Mouse (Mus musculus) G1E-ER4 (cell line): Measurements from ENCODE around the gene Mefv. TPM values are rescaled to one million over a fixed set of nuclear protein-coding genes. Genes with fewer than 3 reads are reported as not detected.

ENCODE experiments used
- GATA1 ChIP-seq: IDR thresholded peaks from one replicate; pipeline ENCODE4 v1.8.0; 2012; ENCODE audit warnings: low read length, inconsistent platforms
- polyA plus RNA-seq: library from polyadenylated mRNA; stranded (reverse); fragments of >175 nt; gene quantifications from 2 replicates; pipeline ENCODE4 v1.2.3, GENCODE M21; 2012

Mefv gene
- polyA plus RNA-seq: not detected in 2 replicates

DNA sequence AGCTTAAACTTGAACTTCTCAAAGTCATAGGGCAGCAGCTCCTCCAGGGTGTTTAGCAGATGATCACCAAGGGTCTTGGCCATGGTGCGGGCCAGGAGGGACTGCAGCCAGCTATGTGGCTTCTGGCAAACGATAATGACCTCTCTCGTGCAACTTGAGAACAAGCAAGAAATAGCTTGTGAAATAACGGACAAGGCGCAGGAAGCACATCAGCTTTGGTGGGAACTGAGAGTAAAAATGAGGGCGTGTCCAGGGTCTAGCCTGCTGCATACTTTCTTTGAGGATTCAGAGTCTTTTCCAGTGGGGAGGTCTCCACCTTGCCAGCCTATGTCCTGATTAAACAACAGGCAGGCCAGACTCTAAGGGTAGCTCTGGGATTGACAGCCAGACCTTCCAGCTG is at the start of gene Mefv:
Mefv (minus strand) TSS at position 118 of the 400 bp plus-strand sequence.
- no peak for TF ChIP-seq GATA1

DNA sequence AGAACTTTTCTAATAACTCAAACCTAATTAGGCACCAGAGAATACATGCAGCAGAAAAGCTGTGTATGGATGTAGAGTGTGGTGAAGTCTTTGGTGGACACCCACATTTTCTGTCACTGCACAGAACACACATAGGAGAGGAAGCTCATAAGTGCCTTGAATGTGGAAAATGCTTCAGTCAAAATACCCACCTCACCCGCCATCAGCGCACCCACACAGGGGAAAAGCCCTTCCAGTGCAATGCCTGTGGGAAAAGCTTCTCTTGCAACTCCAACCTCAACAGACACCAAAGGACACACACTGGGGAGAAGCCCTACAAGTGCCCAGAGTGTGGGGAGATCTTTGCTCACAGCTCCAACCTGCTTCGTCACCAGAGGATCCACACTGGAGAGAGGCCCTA is 31.1 kb upstream of the Mefv start:
- no peak for TF ChIP-seq GATA1

DNA sequence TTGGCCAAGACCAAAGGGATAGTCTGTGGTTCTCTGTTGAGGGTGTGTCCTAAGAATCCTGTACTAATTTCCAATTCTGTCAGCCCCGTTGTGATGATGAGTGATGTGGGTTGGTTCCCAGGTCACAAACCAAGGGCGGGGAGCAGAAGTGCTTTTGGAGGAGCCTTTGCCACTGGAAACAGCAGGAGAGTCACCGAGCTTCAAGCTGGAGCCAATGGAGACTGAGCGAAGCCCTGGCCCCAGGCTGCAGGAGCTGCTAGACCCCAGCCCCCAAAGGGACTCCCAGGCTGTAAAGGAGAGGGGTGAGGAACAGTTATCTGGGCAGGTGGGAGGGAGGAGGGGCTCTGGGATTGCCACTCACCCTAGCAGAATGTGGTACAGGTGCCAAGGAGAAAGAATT is 27.8 kb upstream of the Mefv start:
- no peak for TF ChIP-seq GATA1

DNA sequence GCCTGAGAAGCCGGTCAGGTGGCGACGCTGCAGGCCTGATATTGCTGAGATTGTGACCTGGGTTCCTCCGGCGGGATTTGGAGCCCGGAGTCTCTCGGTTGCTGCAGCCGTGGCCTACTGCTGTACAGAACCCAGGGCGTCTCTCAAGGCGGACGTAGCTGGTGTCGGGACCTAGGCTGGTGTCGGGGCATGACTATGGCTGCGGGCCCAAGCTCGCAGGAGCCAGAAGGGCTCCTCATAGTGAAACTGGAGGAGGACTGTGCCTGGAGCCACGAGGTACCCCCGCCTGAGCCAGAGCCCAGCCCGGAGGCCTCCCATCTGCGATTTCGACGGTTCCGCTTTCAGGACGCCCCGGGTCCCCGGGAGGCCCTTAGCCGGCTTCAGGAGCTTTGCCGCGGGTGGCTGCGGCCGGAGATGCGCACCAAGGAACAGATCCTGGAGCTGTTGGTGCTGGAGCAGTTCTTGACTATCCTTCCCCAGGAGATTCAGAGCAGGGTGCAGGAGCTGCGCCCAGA is 26.3 kb upstream of the Mefv start:
- no peak for TF ChIP-seq GATA1

DNA sequence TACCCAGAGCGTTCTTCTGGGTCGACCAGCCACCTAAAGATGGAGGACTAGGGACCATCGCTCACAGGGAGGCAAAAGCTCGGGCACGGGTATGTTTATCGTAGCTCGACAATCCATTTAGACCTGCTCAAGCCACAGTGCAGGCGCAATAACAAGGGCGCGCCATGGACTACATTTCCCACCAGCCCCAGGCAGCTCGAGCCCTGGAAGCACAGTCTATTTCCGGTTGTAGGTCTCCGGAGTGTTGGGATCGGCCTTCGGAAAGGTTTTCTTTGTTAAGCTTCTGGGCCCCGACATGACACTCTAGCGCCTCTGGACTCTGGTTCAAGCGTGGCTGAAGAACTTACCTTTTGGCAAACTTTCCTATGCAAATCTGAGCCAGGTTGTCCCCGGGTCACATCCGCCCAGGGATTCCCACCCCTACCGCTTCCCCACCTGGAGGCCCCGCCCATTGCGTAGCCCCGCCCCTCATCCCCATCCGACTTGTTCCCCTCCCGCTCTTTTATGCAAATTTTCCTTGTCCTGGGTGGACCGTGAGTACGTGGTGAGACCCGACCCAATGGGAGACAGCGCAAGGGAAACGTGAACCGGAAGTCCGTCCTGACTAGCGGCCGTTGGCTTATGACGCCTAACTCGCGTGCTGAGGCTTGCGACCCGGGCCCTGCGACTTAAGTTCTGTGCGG is 25.7 kb upstream of the Mefv start, which contains the start of gene Zfp263:
Zfp263 (plus strand) TSS at position 591 of the 683 bp plus-strand sequence.
- no peak for TF ChIP-seq GATA1

DNA sequence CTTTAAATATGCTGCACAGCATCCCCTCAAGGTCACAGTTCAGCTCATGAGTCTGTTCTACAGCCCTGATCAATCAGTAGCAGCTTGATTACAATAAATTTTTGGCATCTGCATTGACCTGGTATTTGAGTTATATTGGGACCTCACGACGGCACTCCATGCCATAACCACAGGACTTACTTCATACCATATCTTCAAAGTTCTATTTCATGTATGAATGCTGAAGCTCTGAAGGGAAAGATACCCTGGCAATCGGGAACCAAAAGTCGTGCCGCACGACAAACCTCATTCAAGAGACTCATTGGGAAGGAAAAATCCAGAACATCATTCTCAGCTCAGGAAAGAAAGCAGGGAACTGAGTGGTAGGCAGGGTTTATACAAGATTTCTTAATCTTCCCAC is 24.6 kb upstream of the Mefv start:
- no peak for TF ChIP-seq GATA1

DNA sequence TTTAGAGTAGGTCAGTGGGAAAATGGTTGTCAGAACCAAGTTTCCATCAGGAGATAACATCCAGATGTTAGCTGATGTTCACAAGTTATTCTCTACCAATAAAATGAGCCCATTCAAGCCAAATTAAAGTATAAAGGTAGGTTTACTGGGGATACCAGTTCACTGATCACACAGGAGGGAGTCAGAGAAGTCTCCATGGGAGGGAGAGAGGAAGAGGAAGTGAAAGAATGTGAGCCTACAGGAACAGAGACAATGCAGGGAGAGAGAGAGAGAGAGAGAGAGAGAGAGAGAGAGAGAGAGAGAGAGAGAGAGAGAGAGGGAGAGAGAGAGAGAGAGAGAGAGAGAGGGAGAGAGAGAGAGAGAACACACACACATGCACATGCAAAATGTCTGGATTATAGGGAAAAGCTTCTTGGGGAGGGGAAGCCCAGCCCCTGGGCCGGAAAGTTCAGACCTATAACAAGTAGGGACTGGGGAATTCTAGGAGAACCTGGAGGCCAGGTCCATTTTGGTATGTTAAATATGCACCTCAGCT is 15.4 kb upstream of the Mefv start:
- no peak for TF ChIP-seq GATA1

DNA sequence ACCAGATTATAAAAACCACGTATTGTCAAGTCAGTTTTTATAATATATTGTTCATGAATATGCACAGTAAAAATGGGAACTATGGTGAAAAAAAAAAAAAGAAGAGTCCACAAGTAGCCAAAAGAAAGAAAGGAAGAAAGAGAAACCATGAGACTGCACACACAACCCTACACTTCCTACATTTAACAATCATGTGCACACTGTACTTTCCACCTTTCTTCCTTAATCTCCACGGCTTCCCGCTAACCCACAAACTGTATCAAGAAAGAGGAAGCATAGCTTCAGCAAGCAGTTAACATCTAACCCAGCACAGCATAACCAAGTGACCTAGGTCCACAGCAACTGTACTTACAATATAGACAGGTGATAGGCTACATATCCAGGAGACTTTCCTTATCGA is 14.7 kb upstream of the Mefv start:
- no peak for TF ChIP-seq GATA1

DNA sequence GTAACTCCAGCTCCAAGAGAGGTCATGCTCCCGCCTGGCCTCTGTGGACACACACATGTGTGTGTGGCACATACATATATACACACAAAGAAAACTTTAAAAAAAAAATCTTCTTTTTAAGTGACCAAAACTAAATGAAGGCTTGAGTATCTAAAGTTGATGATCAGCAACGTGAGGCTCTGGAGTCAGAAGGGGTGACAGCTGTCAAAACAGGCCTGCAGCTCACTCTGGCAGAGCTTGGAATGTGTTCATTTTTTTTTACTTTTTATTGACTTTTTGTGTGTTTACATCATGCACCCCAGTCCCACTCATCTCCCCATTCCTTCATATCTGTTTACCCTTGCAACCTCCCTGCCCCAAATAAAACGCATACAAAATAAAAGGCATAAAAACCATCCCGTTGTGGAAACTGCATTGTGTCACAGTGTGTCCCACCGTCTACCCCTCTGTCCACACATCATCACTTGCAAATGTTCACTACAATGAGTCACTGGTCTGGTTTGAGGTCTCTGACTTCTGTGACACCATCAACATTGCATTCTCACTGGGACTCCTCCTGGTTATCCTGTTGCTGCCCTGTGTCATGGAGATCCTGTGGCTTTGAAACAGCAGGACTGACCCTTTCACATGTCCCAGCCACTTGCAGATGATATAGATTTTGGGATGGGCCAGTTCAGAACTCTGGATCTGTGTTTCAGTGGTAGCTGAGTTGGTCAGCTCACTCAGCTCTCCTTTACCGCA is 10.3 kb upstream of the Mefv start:
- TF ChIP-seq GATA1: no peak

DNA sequence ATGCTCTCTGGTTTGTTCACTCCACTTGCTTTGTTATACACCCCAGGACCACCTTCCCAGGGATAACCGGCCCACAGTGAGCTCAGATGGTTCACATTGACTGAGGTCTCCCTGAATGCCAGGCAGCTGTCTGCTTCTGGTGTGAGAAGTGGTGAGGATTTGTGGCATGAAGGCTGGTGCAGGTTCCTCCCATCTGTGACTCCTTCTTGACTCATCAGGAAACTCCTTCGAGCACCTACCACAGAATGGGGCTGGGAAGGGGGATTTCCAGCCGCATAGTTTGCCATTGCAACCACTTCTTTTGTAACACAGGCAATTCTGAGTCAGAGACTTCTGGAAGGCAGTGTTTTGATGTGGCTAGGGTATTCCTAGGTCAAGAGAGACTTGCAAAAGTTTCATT is 5.3 kb upstream of the Mefv start:
- TF ChIP-seq GATA1: no peak

DNA sequence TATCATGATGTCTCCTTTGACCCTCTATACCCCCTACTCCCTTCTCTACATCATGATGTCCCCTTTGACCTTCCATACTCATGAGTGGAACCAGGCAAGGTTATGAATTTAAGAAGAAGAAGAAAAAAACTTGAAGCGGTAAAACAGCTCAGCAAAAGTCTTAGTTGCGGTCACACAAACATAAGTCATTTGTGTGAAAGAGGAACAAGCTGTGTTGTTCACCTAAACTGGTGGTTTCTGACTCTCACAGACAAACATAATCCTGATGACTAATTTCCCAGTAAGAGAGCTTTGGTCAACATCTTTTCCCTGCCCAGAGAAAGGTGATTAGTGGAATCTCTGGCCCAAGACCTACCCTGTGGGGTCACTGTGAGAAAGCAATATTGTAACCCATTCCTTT is 3.2 kb downstream of the Mefv start:
- no peak for TF ChIP-seq GATA1

DNA sequence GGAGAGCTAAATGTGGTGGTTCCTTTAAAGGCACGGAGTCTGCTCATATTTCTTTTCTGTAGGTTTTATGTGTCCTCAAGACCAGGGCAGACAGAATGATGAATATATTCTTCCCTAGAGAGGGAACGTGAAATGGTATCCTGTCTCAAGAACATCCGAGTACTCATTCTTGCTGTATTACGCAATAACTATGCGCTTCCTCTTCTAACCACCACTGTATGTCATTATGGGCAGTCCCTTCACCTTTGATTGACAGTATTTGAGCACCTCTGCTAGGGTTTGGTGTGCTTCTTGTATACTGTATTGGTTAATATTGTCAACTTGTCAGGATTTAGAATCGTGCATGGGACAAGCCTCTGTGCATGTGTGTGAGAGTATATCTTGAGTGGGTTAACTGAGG is 11.2 kb downstream of the Mefv start:
- no peak for TF ChIP-seq GATA1

DNA sequence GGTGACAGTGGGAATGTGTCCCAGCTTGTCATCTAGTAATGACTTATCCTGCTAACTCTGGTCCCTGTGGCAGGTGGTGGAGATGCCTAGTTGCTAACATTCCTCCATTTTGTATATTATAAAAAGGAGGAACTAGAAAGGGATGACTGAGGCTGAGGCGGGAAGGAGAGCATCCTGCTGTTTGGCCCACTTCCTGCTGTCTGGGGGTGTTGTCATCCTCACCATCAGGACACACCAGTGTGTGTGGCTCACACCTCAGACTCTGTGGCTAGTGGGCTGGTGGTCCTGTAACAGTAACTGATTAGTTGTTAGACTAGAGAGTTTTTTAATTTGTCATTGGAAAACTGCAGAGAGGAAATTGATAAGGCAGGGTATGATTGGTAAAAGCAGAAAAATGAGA is 17.0 kb downstream of the Mefv start:
- TF ChIP-seq GATA1: no peak

DNA sequence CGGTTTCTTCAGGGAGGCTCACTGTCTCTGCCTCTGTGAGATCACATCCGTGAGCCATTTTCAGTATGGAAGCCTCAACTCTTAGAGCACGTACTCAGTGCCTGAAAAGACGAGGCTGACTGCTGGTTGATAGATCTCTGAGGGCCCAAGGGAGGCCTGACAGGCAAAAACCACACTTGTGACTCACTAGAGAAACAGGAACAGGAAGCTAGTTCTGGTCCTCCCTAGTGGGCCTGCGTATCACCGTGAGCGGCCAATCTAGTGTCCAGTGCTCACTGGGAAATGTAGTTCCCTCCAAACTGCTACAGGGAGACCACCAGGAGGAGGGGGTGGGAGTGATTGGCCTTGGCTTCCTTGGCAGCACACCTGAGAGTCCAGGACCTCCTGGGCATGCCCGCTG is 18.6 kb downstream of the Mefv start:
- no peak for TF ChIP-seq GATA1

Other genes starting within 250 kb of the Mefv start
- not detected in 2 replicates for gene Olfr161, start 127.1 kb downstream of the Mefv start, polyA plus RNA-seq
- 13.5 and 17.1 TPM in 2 replicates for gene Zfp263, start 26.0 kb upstream of the Mefv start, polyA plus RNA-seq
- not detected in 2 replicates for gene Olfr15, start 112.8 kb upstream of the Mefv start, polyA plus RNA-seq
- 0.13 and 0.15 TPM in 2 replicates for gene Zfp174, start 129.2 kb upstream of the Mefv start, polyA plus RNA-seq
- 26.7 and 31.0 TPM in 2 replicates for gene Naa60, start 154.3 kb upstream of the Mefv start, polyA plus RNA-seq
- 2.6 and 3.9 TPM in 2 replicates for gene Zfp597, start 166.5 kb upstream of the Mefv start, polyA plus RNA-seq
- not detected in 2 replicates for gene Gm20695, start 166.6 kb upstream of the Mefv start, polyA plus RNA-seq
- gene 1700037C18Rik, start 190.6 kb upstream of the Mefv start, polyA plus RNA-seq: 9.7 and 12.7 TPM in 2 replicates
- gene Cluap1, start 190.7 kb upstream of the Mefv start, polyA plus RNA-seq: 34.6 and 36.0 TPM in 2 replicates